Mouse (Mus musculus): Measurements from ENCODE around the gene Nphp1. TPM values are rescaled to one million over a fixed set of nuclear protein-coding genes. Genes with fewer than 3 reads are reported as not detected.

Gene Nphp1
- polyA plus RNA-seq, 1 experiment, result 17.5 TPM

GRCm38 (mm10) chr2:127723193-127723592 lies 65.5 kb downstream of the Nphp1 start:
- peak overlapping the region; percentile 50 for H3K4me2 ChIP-seq (ENCODE audit: low read depth)
- H3K79me2 ChIP-seq (ENCODE audit: control insufficient read depth, insufficient read depth), result no peaks in the 10 kb centered on the region
- TF ChIP-seq TCF3 (IDR thresholded peaks at IDR 0.05; ENCODE audit: insufficient read length, low read depth), result no peak
- TF ChIP-seq CEBPB (IDR thresholded peaks at IDR 0.05; ENCODE audit: insufficient read depth, poor library complexity, severe bottlenecking), result no peak
- TF ChIP-seq REST (IDR thresholded peaks at IDR 0.05; ENCODE audit: insufficient read depth, insufficient read length), result no peak
- TF ChIP-seq E2F4 (IDR thresholded peaks at IDR 0.05; ENCODE audit: insufficient read depth), result no peak
- no peak overlapping the region for H3K4me3 ChIP-seq
- H3K27me3 ChIP-seq (ENCODE audit: control insufficient read depth, insufficient read depth, insufficient read length), result no peaks in the 10 kb centered on the region
- H3K36me3 ChIP-seq (ENCODE audit: control insufficient read depth, insufficient read depth), result no peaks in the 10 kb centered on the region
- no peak overlapping the region for H3ac ChIP-seq (ENCODE audit: control insufficient read depth, insufficient read length)

GRCm38 (mm10) chr2:127722176-127722892 lies 66.4 kb downstream of the Nphp1 start:
- Histone ChIP-seq H3K4me2 (ENCODE audit: low read depth) (peak overlapping the region; percentile 50), H3K36me3 (ENCODE audit: control insufficient read depth, insufficient read depth) (no peaks in the 10 kb centered on the region), H3ac (ENCODE audit: control insufficient read depth, insufficient read length) (no peak overlapping the region), H3K4me3 (no peak overlapping the region), H3K79me2 (ENCODE audit: control insufficient read depth, insufficient read depth) (no peaks in the 10 kb centered on the region), H3K27me3 (ENCODE audit: control insufficient read depth, insufficient read depth, insufficient read length) (no peaks in the 10 kb centered on the region)
- TF ChIP-seq CEBPB (IDR thresholded peaks at IDR 0.05; ENCODE audit: insufficient read depth, poor library complexity, severe bottlenecking) (peak; percentile 60; the same call in 1 of the 2 replicates), MYOD1 (IDR thresholded peaks at IDR 0.05; ENCODE audit: control insufficient read depth in 1 of 3, insufficient read length in 2 of 3, low read depth in 2 of 3) (no peak), USF1 (IDR thresholded peaks at IDR 0.05; ENCODE audit: low read depth) (no peak)

- no peaks in the 10 kb centered on the region for H3K79me2 ChIP-seq (ENCODE audit: control insufficient read depth, insufficient read depth)
- no peaks in the 10 kb centered on the region for H3K27me3 ChIP-seq (ENCODE audit: control insufficient read depth, insufficient read depth, insufficient read length)
- no peak overlapping the region for H3K4me2 ChIP-seq (ENCODE audit: low read depth)
- H3K36me3 ChIP-seq (ENCODE audit: control insufficient read depth, insufficient read depth), result no peaks in the 10 kb centered on the region
- no peak for TF ChIP-seq REST (IDR thresholded peaks at IDR 0.05; ENCODE audit: insufficient read depth, insufficient read length)
- no peak for TF ChIP-seq TCF12 (IDR thresholded peaks at IDR 0.05; ENCODE audit: insufficient read depth, poor library complexity, severe bottlenecking)
- no peak for TF ChIP-seq USF1 (IDR thresholded peaks at IDR 0.05; ENCODE audit: low read depth)
- no peak for TF ChIP-seq POLR2AphosphoS2 (IDR thresholded peaks at IDR 0.05; ENCODE audit: insufficient read length, low read depth)
- no peak for TF ChIP-seq E2F4 (IDR thresholded peaks at IDR 0.05; ENCODE audit: insufficient read depth)
- no peak for TF ChIP-seq SRF (IDR thresholded peaks at IDR 0.05; ENCODE audit: control insufficient read depth, insufficient read length, low read depth)
- no peak for TF ChIP-seq MAX (IDR thresholded peaks at IDR 0.05; ENCODE audit: low read depth)
- no peak for TF ChIP-seq CEBPB (IDR thresholded peaks at IDR 0.05; ENCODE audit: insufficient read depth, poor library complexity, severe bottlenecking)
- no peak for TF ChIP-seq POLR2A (IDR thresholded peaks at IDR 0.05; ENCODE audit: insufficient read length, low read depth)
- no peak for TF ChIP-seq TCF3 (IDR thresholded peaks at IDR 0.05; ENCODE audit: insufficient read length, low read depth)
- TF ChIP-seq MYOG (IDR thresholded peaks at IDR 0.05; ENCODE audit: control insufficient read depth in 1 of 3, insufficient read depth in 1 of 3, insufficient read length in 2 of 3, low read depth in 2 of 3), result no peak
- TF ChIP-seq MYOD1 (IDR thresholded peaks at IDR 0.05; ENCODE audit: control insufficient read depth in 1 of 3, insufficient read length in 2 of 3, low read depth in 2 of 3), result no peak
- no peak overlapping the region for H3K4me3 ChIP-seq
- H3ac ChIP-seq (ENCODE audit: control insufficient read depth, insufficient read length), result no peak overlapping the region
Observed at GRCm38 (mm10) chr2:127718839-127719468, 69.7 kb downstream of the Nphp1 start.

GRCm38 (mm10) chr2:127714726-127715125 lies 74.0 kb downstream of the Nphp1 start:
- H3ac ChIP-seq (ENCODE audit: control insufficient read depth, insufficient read length), result no peak overlapping the region
- H3K36me3 ChIP-seq (ENCODE audit: control insufficient read depth, insufficient read depth), result no peaks in the 10 kb centered on the region
- no peak for TF ChIP-seq E2F4 (IDR thresholded peaks at IDR 0.05; ENCODE audit: insufficient read depth)
- no peak for TF ChIP-seq REST (IDR thresholded peaks at IDR 0.05; ENCODE audit: insufficient read depth, insufficient read length)
- TF ChIP-seq TCF12 (IDR thresholded peaks at IDR 0.05; ENCODE audit: insufficient read depth, poor library complexity, severe bottlenecking), result no peak
- no peak for TF ChIP-seq SRF (IDR thresholded peaks at IDR 0.05; ENCODE audit: control insufficient read depth, insufficient read length, low read depth)
- TF ChIP-seq POLR2AphosphoS2 (IDR thresholded peaks at IDR 0.05; ENCODE audit: insufficient read length, low read depth), result no peak
- no peak for TF ChIP-seq MAX (IDR thresholded peaks at IDR 0.05; ENCODE audit: low read depth)
- no peak for TF ChIP-seq TCF3 (IDR thresholded peaks at IDR 0.05; ENCODE audit: insufficient read length, low read depth)
- TF ChIP-seq CEBPB (IDR thresholded peaks at IDR 0.05; ENCODE audit: insufficient read depth, poor library complexity, severe bottlenecking), result no peak
- no peak for TF ChIP-seq POLR2A (IDR thresholded peaks at IDR 0.05; ENCODE audit: insufficient read length, low read depth)
- no peak for TF ChIP-seq USF1 (IDR thresholded peaks at IDR 0.05; ENCODE audit: low read depth)
- TF ChIP-seq MYOD1 (IDR thresholded peaks at IDR 0.05; ENCODE audit: control insufficient read depth in 1 of 3, insufficient read length in 2 of 3, low read depth in 2 of 3), result no peak
- no peak for TF ChIP-seq MYOG (IDR thresholded peaks at IDR 0.05; ENCODE audit: control insufficient read depth in 1 of 3, insufficient read depth in 1 of 3, insufficient read length in 2 of 3, low read depth in 2 of 3)
- H3K27me3 ChIP-seq (ENCODE audit: control insufficient read depth, insufficient read depth, insufficient read length), result no peaks in the 10 kb centered on the region
- H3K4me3 ChIP-seq, result no peak overlapping the region
- no peaks in the 10 kb centered on the region for H3K79me2 ChIP-seq (ENCODE audit: control insufficient read depth, insufficient read depth)
- H3K4me2 ChIP-seq (ENCODE audit: low read depth), result no peak overlapping the region

GRCm38 (mm10) chr2:127708792-127709191 lies 79.9 kb downstream of the Nphp1 start:
- TF ChIP-seq TCF12 (IDR thresholded peaks at IDR 0.05; ENCODE audit: insufficient read depth, poor library complexity, severe bottlenecking) (no peak), REST (IDR thresholded peaks at IDR 0.05; ENCODE audit: insufficient read depth, insufficient read length) (no peak), CEBPB (IDR thresholded peaks at IDR 0.05; ENCODE audit: insufficient read depth, poor library complexity, severe bottlenecking) (no peak), POLR2A (IDR thresholded peaks at IDR 0.05; ENCODE audit: insufficient read length, low read depth) (no peak), TCF3 (IDR thresholded peaks at IDR 0.05; ENCODE audit: insufficient read length, low read depth) (no peak), POLR2AphosphoS2 (IDR thresholded peaks at IDR 0.05; ENCODE audit: insufficient read length, low read depth) (no peak), MAX (IDR thresholded peaks at IDR 0.05; ENCODE audit: low read depth) (no peak), MYOD1 (IDR thresholded peaks at IDR 0.05; ENCODE audit: control insufficient read depth in 1 of 3, insufficient read length in 2 of 3, low read depth in 2 of 3) (no peak), SRF (IDR thresholded peaks at IDR 0.05; ENCODE audit: control insufficient read depth, insufficient read length, low read depth) (no peak), USF1 (IDR thresholded peaks at IDR 0.05; ENCODE audit: low read depth) (no peak), MYOG (IDR thresholded peaks at IDR 0.05; ENCODE audit: control insufficient read depth in 1 of 3, insufficient read depth in 1 of 3, insufficient read length in 2 of 3, low read depth in 2 of 3) (no peak), E2F4 (IDR thresholded peaks at IDR 0.05; ENCODE audit: insufficient read depth) (no peak)
- no peak overlapping the region for H3ac ChIP-seq (ENCODE audit: control insufficient read depth, insufficient read length)
- no peak overlapping the region for H3K4me3 ChIP-seq
- no peaks in the 10 kb centered on the region for H3K79me2 ChIP-seq (ENCODE audit: control insufficient read depth, insufficient read depth)
- no peaks in the 10 kb centered on the region for H3K36me3 ChIP-seq (ENCODE audit: control insufficient read depth, insufficient read depth)
- no peaks in the 10 kb centered on the region for H3K27me3 ChIP-seq (ENCODE audit: control insufficient read depth, insufficient read depth, insufficient read length)
- no peak overlapping the region for H3K4me2 ChIP-seq (ENCODE audit: low read depth)

All from myocyte (in vitro differentiated cells).